Mouse (Mus musculus): Measurements from ENCODE around the gene Wiz. TPM values are rescaled to one million over a fixed set of nuclear protein-coding genes. Genes with fewer than 3 reads are reported as not detected.

Wiz gene
- polyA plus RNA-seq, 1 experiment: 48.5 TPM

GRCm38 (mm10) chr17:32419989-32420388, 30.8 kb upstream of the Wiz start:
- no peaks in the 10 kb centered on the region; the same call in 1 of the 2 replicates for H3K27me3 ChIP-seq (ENCODE audit: control insufficient read depth, insufficient read depth, low read length)
- H3K4me3 ChIP-seq (replicated peaks; ENCODE audit: insufficient read depth, low read depth, low read length): no peak overlapping the region
- TF ChIP-seq CTCF (IDR thresholded peaks at IDR 0.05; ENCODE audit: borderline replicate concordance, insufficient read depth, low read depth, low read length) (no peak), POLR2A (IDR thresholded peaks at IDR 0.05; ENCODE audit: borderline replicate concordance, insufficient read depth, low read length) (no peak)
- no peak for DNase-seq
- no peak overlapping the region for H3K27ac ChIP-seq (ENCODE audit: insufficient read depth, low read length)
- WGBS: 62% methylated on average over 2 of the region's 2 CpGs
- H3K4me1 ChIP-seq (ENCODE audit: control insufficient read depth, insufficient read depth, low read length): no peaks in the 10 kb centered on the region

- H3K27ac ChIP-seq (ENCODE audit: insufficient read depth, low read length): no peak overlapping the region
- no peak overlapping the region for H3K4me3 ChIP-seq (replicated peaks; ENCODE audit: insufficient read depth, low read depth, low read length)
- TF ChIP-seq POLR2A (IDR thresholded peaks at IDR 0.05; ENCODE audit: borderline replicate concordance, insufficient read depth, low read length) (no peak), CTCF (IDR thresholded peaks at IDR 0.05; ENCODE audit: borderline replicate concordance, insufficient read depth, low read depth, low read length) (no peak)
- no peaks in the 10 kb centered on the region for H3K4me1 ChIP-seq (ENCODE audit: control insufficient read depth, insufficient read depth, low read length)
- no peak for DNase-seq
- H3K27me3 ChIP-seq (ENCODE audit: control insufficient read depth, insufficient read depth, low read length): no peaks in the 10 kb centered on the region; the same call in 1 of the 2 replicates
- 87% methylated on average over 14 of the region's 14 CpGs for WGBS
Observed at GRCm38 (mm10) chr17:32416771-32417170, 27.5 kb upstream of the Wiz start.

- Histone ChIP-seq H3K27ac (ENCODE audit: insufficient read depth, low read length) (no peak overlapping the region), H3K4me3 (replicated peaks; ENCODE audit: insufficient read depth, low read depth, low read length) (no peak overlapping the region), H3K4me1 (ENCODE audit: control insufficient read depth, insufficient read depth, low read length) (no peaks in the 10 kb centered on the region), H3K27me3 (ENCODE audit: control insufficient read depth, insufficient read depth, low read length) (no peaks in the 10 kb centered on the region; the same call in 1 of the 2 replicates)
- DNase-seq: no peak
- TF ChIP-seq POLR2A (IDR thresholded peaks at IDR 0.05; ENCODE audit: borderline replicate concordance, insufficient read depth, low read length): no peak
- no peak for TF ChIP-seq CTCF (IDR thresholded peaks at IDR 0.05; ENCODE audit: borderline replicate concordance, insufficient read depth, low read depth, low read length)
- WGBS: 62% methylated on average over 24 of the region's 24 CpGs
Observed at GRCm38 (mm10) chr17:32415417-32416020, 26.3 kb upstream of the Wiz start.

GRCm38 (mm10) chr17:32411898-32412297, 22.7 kb upstream of the Wiz start:
- Histone ChIP-seq H3K4me3 (replicated peaks; ENCODE audit: insufficient read depth, low read depth, low read length) (no peak overlapping the region), H3K27ac (ENCODE audit: insufficient read depth, low read length) (no peak overlapping the region), H3K27me3 (ENCODE audit: control insufficient read depth, insufficient read depth, low read length) (no peaks in the 10 kb centered on the region; the same call in 1 of the 2 replicates), H3K4me1 (ENCODE audit: control insufficient read depth, insufficient read depth, low read length) (no peaks in the 10 kb centered on the region)
- TF ChIP-seq CTCF (IDR thresholded peaks at IDR 0.05; ENCODE audit: borderline replicate concordance, insufficient read depth, low read depth, low read length): no peak
- TF ChIP-seq POLR2A (IDR thresholded peaks at IDR 0.05; ENCODE audit: borderline replicate concordance, insufficient read depth, low read length): no peak
- DNase-seq: no peak
- 85% methylated on average over 6 of the region's 6 CpGs for WGBS

GRCm38 (mm10) chr17:32403417-32403816, 14.2 kb upstream of the Wiz start, which contains the start of gene Rasal3:
Gene Rasal3 (minus strand): TSS chr17:32403583.
- TF ChIP-seq POLR2A (IDR thresholded peaks at IDR 0.05; ENCODE audit: borderline replicate concordance, insufficient read depth, low read length) (no peak), CTCF (IDR thresholded peaks at IDR 0.05; ENCODE audit: borderline replicate concordance, insufficient read depth, low read depth, low read length) (no peak)
- no peaks in the 10 kb centered on the region for H3K4me1 ChIP-seq (ENCODE audit: control insufficient read depth, insufficient read depth, low read length)
- no peak for DNase-seq
- 69% methylated on average over 8 of the region's 8 CpGs for WGBS
- H3K4me3 ChIP-seq (replicated peaks; ENCODE audit: insufficient read depth, low read depth, low read length): no peak within 1 kb of the TSS
- H3K27me3 ChIP-seq (ENCODE audit: control insufficient read depth, insufficient read depth, low read length): no peaks in the 10 kb centered on the region; the same call in 1 of the 2 replicates
- no peak within 1 kb of the TSS for H3K27ac ChIP-seq (ENCODE audit: insufficient read depth, low read length)

GRCm38 (mm10) chr17:32402779-32403157, 13.5 kb upstream of the Wiz start:
- H3K4me3 ChIP-seq (replicated peaks; ENCODE audit: insufficient read depth, low read depth, low read length): no peak overlapping the region
- TF ChIP-seq POLR2A (IDR thresholded peaks at IDR 0.05; ENCODE audit: borderline replicate concordance, insufficient read depth, low read length): no peak
- no peak for TF ChIP-seq CTCF (IDR thresholded peaks at IDR 0.05; ENCODE audit: borderline replicate concordance, insufficient read depth, low read depth, low read length)
- 71% methylated on average over 11 of the region's 11 CpGs for WGBS

GRCm38 (mm10) chr17:32402011-32402778, 13.0 kb upstream of the Wiz start:
- WGBS: 79% methylated on average over 9 of the region's 9 CpGs
- H3K27me3 ChIP-seq (ENCODE audit: control insufficient read depth, insufficient read depth, low read length): no peaks in the 10 kb centered on the region; the same call in 1 of the 2 replicates
- TF ChIP-seq CTCF (IDR thresholded peaks at IDR 0.05; ENCODE audit: borderline replicate concordance, insufficient read depth, low read depth, low read length) (no peak), POLR2A (IDR thresholded peaks at IDR 0.05; ENCODE audit: borderline replicate concordance, insufficient read depth, low read length) (no peak)
- H3K4me3 ChIP-seq (replicated peaks; ENCODE audit: insufficient read depth, low read depth, low read length): no peak overlapping the region
- H3K4me1 ChIP-seq (ENCODE audit: control insufficient read depth, insufficient read depth, low read length): no peaks in the 10 kb centered on the region
- H3K27ac ChIP-seq (ENCODE audit: insufficient read depth, low read length): no peak overlapping the region
- DNase-seq: no peak

More at GRCm38 (mm10) chr17:32402779-32403157, 13.5 kb upstream of the Wiz start:
- H3K4me1 ChIP-seq (ENCODE audit: control insufficient read depth, insufficient read depth, low read length): no peaks in the 10 kb centered on the region
- H3K27me3 ChIP-seq (ENCODE audit: control insufficient read depth, insufficient read depth, low read length): no peaks in the 10 kb centered on the region; the same call in 1 of the 2 replicates
- H3K27ac ChIP-seq (ENCODE audit: insufficient read depth, low read length): no peak overlapping the region
- no peak for DNase-seq
